Mouse (Mus musculus): ENCODE measurements around the gene Rpl9-ps1. TPM values are rescaled to one million over a fixed set of nuclear protein-coding genes. Genes with fewer than 3 reads are reported as not detected.

The Rpl9-ps1 gene
- polyA plus RNA-seq, 1 experiment from 2014 or later, result not detected

DNA sequence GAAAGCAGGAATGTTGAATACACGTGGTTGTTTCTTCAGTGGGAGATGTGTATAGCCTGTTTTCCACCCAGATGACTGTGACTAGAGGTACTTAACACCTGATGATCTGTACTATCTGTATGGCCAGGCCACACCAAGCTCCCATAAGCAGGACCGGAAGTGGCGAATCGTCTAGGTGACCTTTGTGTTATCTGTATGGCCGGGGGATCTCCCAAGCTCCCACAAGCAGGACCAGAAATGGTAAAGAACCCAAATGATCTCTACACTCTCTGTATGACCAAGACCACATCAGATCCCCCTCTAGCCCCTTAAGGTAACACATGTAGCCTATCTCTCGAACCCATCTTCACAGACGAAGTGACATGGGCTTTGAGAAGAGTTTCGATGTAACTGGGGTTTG, 9.2 kb upstream of the Rpl9-ps1 start:
- H3K27ac ChIP-seq (ENCODE audit: low read depth, low read length), result no peak overlapping the region
- DNase-seq (ENCODE audit: low spot score) (no peak), ATAC-seq (replicated peaks; ENCODE audit: low FRiP score) (no peak)
- H3K4me3 ChIP-seq (ENCODE audit: low read depth, low read length), result no peak overlapping the region
- no peaks in the 10 kb centered on the region for H3K27me3 ChIP-seq (ENCODE audit: control insufficient read depth, insufficient read depth, low read length)
- H3K4me2 ChIP-seq (ENCODE audit: low read depth, low read length, severe bottlenecking), result no peak overlapping the region
- H3K9ac ChIP-seq (ENCODE audit: low read length), result no peak overlapping the region
- H3K36me3 ChIP-seq (ENCODE audit: control insufficient read depth, insufficient read depth, low read length), result no peaks in the 10 kb centered on the region
- WGBS, result 92% methylated on average over 8 of the region's 8 CpGs
- no peaks in the 10 kb centered on the region for H3K4me1 ChIP-seq (replicated peaks; ENCODE audit: control insufficient read depth, insufficient read depth, low read length)
- H3K9me3 ChIP-seq (ENCODE audit: control insufficient read depth, low read length), result no peaks in the 10 kb centered on the region

GRCm38 (mm10) chr11:83649305-83649841, 4.0 kb upstream of the Rpl9-ps1 start, which contains the start of gene Ccl3:
Gene Ccl3, minus strand, starts transcription at chr11:83649355.
- H3K4me3 ChIP-seq (ENCODE audit: low read depth, low read length), result no peak within 1 kb of the TSS
- H3K4me1 ChIP-seq (replicated peaks; ENCODE audit: control insufficient read depth, insufficient read depth, low read length), result no peaks in the 10 kb centered on the region
- no peak within 1 kb of the TSS for H3K4me2 ChIP-seq (ENCODE audit: low read depth, low read length, severe bottlenecking)
- no peaks in the 10 kb centered on the region for H3K36me3 ChIP-seq (ENCODE audit: control insufficient read depth, insufficient read depth, low read length)
- no peak for ATAC-seq (replicated peaks; ENCODE audit: low FRiP score)
- no peak within 1 kb of the TSS for H3K27ac ChIP-seq (ENCODE audit: low read depth, low read length)
- no peak within 1 kb of the TSS for H3K9ac ChIP-seq (ENCODE audit: low read length)
- H3K9me3 ChIP-seq (ENCODE audit: control insufficient read depth, low read length), result no peaks in the 10 kb centered on the region
- DNase-seq (ENCODE audit: low spot score), result no peak
- no peaks in the 10 kb centered on the region for H3K27me3 ChIP-seq (ENCODE audit: control insufficient read depth, insufficient read depth, low read length)
- 86% methylated on average over 8 of the region's 8 CpGs for WGBS

DNA sequence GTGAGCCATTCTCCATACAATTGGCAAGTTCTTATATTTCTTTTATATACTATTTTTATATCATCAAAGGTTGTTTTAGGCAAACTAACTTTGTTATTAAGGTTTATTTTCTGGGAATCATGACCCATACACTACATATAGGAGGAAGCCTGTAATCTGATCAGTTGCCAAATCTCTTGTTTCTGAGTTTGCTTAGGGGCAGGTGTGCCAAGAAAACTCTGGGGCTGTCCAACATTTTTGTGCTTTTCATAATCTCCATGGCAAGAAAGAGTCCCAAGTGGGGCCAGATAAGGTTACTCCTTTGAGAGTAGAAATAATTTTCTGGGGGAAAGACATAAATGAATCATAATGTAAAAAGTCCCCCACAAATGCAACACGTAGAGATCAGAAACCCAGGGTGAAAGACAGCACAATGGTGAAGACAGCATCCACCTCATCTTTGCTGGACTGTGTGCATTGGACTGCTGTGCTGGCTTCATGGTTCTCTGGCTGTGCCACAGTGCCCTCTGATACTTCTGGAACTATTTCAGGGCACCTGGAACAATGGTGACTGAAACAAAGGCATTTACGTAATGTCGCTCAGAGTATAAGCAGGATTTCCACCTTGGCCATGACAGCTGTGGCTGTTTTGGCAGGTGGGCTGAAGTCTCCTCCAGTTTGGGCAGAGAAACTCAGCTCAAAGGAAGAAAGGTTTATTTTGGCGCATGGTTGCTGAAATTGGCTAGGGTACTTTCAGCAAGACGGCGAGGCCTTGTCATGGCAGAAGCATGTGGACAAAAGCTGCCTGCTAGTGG, 1.1 kb upstream of the Rpl9-ps1 start:
- no peak overlapping the region for H3K4me3 ChIP-seq (ENCODE audit: low read depth, low read length)
- no peak overlapping the region for H3K27ac ChIP-seq (ENCODE audit: low read depth, low read length)
- no peaks in the 10 kb centered on the region for H3K4me1 ChIP-seq (replicated peaks; ENCODE audit: control insufficient read depth, insufficient read depth, low read length)
- no peak overlapping the region for H3K9ac ChIP-seq (ENCODE audit: low read length)
- H3K4me2 ChIP-seq (ENCODE audit: low read depth, low read length, severe bottlenecking), result no peak overlapping the region
- no peaks in the 10 kb centered on the region for H3K36me3 ChIP-seq (ENCODE audit: control insufficient read depth, insufficient read depth, low read length)
- no peaks in the 10 kb centered on the region for H3K27me3 ChIP-seq (ENCODE audit: control insufficient read depth, insufficient read depth, low read length)
- WGBS, result 93% methylated on average over 6 of the region's 6 CpGs
- no peaks in the 10 kb centered on the region for H3K9me3 ChIP-seq (ENCODE audit: control insufficient read depth, low read length)
- ATAC-seq (replicated peaks; ENCODE audit: low FRiP score) (no peak), DNase-seq (ENCODE audit: low spot score) (no peak)

DNA sequence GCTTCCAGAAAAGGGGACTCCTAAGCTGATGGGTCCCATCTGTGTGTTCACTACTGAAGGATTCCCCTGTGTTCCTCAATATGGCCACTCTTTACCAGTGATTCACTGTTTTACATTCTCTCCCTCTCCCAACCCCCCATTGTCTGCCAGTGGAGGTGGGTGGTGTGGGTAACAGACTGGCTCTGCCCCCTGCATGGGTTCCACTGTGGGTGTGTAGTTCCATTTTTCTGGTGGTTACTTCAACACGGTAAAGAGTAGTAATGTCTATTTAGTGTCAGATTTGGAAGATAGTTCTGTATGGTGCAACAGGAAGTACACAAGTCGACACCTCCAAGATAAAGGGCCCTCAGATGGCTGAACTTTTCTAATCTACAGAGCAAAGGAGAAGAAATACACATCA, 4.2 kb downstream of the Rpl9-ps1 start:
- H3K27me3 ChIP-seq (ENCODE audit: control insufficient read depth, insufficient read depth, low read length), result no peaks in the 10 kb centered on the region
- WGBS, result 92% methylated on average over 2 of the region's 2 CpGs
- no peak overlapping the region for H3K4me3 ChIP-seq (ENCODE audit: low read depth, low read length)
- no peaks in the 10 kb centered on the region for H3K36me3 ChIP-seq (ENCODE audit: control insufficient read depth, insufficient read depth, low read length)
- H3K27ac ChIP-seq (ENCODE audit: low read depth, low read length), result no peak overlapping the region
- no peak overlapping the region for H3K9ac ChIP-seq (ENCODE audit: low read length)
- DNase-seq (ENCODE audit: low spot score) (no peak), ATAC-seq (replicated peaks; ENCODE audit: low FRiP score) (no peak)
- no peaks in the 10 kb centered on the region for H3K4me1 ChIP-seq (replicated peaks; ENCODE audit: control insufficient read depth, insufficient read depth, low read length)
- H3K9me3 ChIP-seq (ENCODE audit: control insufficient read depth, low read length), result no peaks in the 10 kb centered on the region
- no peak overlapping the region for H3K4me2 ChIP-seq (ENCODE audit: low read depth, low read length, severe bottlenecking)

DNA sequence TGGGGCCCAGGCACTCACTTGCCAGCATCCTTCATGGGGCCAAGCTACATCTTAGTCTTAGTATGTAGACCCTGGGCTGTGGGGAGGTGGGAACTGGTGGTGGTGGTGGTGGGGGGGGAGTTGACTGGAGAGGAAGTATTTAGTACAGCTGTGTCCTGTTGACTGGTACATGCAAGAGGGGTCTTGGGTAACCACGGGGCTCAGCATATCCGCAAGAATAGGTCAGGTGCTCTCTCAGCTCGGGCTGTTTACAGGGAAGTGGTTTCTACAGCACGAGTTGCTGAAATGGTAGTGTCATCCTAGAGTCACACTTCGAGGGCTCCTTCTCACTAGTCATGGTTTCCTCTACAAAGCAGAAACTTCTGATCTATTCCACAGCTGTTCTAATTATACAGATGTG, 5.3 kb downstream of the Rpl9-ps1 start:
- DNase-seq (ENCODE audit: low spot score) (no peak), ATAC-seq (replicated peaks; ENCODE audit: low FRiP score) (no peak)
- H3K4me1 ChIP-seq (replicated peaks; ENCODE audit: control insufficient read depth, insufficient read depth, low read length), result no peaks in the 10 kb centered on the region
- no peak overlapping the region for H3K4me2 ChIP-seq (ENCODE audit: low read depth, low read length, severe bottlenecking)
- no peaks in the 10 kb centered on the region for H3K9me3 ChIP-seq (ENCODE audit: control insufficient read depth, low read length)
- H3K27me3 ChIP-seq (ENCODE audit: control insufficient read depth, insufficient read depth, low read length), result no peaks in the 10 kb centered on the region
- H3K4me3 ChIP-seq (ENCODE audit: low read depth, low read length), result no peak overlapping the region
- no peaks in the 10 kb centered on the region for H3K36me3 ChIP-seq (ENCODE audit: control insufficient read depth, insufficient read depth, low read length)
- H3K9ac ChIP-seq (ENCODE audit: low read length), result no peak overlapping the region
- 87% methylated on average over 5 of the region's 5 CpGs for WGBS
- H3K27ac ChIP-seq (ENCODE audit: low read depth, low read length), result no peak overlapping the region

DNA sequence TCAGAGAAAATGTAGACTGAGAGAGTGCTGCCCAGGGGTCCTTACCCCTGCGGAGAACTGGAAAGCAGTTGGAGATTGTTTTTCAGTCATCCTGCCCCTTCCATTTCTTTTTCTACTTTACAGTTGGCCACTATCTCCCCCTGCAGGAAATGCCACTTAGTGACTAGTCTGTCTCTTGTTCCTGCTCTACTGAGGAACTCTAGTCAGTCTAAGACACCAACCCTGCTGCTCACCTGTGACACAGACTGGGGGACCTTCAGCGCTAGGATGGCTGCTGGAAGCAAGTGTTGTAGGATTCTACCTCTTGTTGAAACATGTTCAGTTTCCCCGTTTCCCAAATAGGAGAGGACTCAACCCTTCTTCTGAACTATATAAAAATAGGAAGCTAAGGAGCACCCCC, 5.9 kb downstream of the Rpl9-ps1 start:
- Histone ChIP-seq H3K9ac (ENCODE audit: low read length) (no peak overlapping the region), H3K9me3 (ENCODE audit: control insufficient read depth, low read length) (no peaks in the 10 kb centered on the region), H3K4me3 (ENCODE audit: low read depth, low read length) (no peak overlapping the region), H3K36me3 (ENCODE audit: control insufficient read depth, insufficient read depth, low read length) (no peaks in the 10 kb centered on the region), H3K27ac (ENCODE audit: low read depth, low read length) (no peak overlapping the region), H3K4me2 (ENCODE audit: low read depth, low read length, severe bottlenecking) (no peak overlapping the region), H3K27me3 (ENCODE audit: control insufficient read depth, insufficient read depth, low read length) (no peaks in the 10 kb centered on the region), H3K4me1 (replicated peaks; ENCODE audit: control insufficient read depth, insufficient read depth, low read length) (no peaks in the 10 kb centered on the region)
- no peak for DNase-seq (ENCODE audit: low spot score)
- WGBS, result 61% methylated on average over 3 of the region's 3 CpGs
- ATAC-seq (replicated peaks; ENCODE audit: low FRiP score), result no peak

- no peak overlapping the region for H3K27ac ChIP-seq (ENCODE audit: low read depth, low read length)
- WGBS, result 60% methylated on average over 2 of the region's 2 CpGs
- ATAC-seq (replicated peaks; ENCODE audit: low FRiP score), result no peak
Observed at GRCm38 (mm10) chr11:83638934-83639333, 6.5 kb downstream of the Rpl9-ps1 start.

GRCm38 (mm10) chr11:83636742-83637235, 8.6 kb downstream of the Rpl9-ps1 start:
- H3K4me1 ChIP-seq (replicated peaks; ENCODE audit: control insufficient read depth, insufficient read depth, low read length), result no peaks in the 10 kb centered on the region
- DNase-seq (ENCODE audit: low spot score), result no peak
- no peak overlapping the region for H3K4me2 ChIP-seq (ENCODE audit: low read depth, low read length, severe bottlenecking)
- H3K9me3 ChIP-seq (ENCODE audit: control insufficient read depth, low read length), result no peaks in the 10 kb centered on the region
- ATAC-seq (replicated peaks; ENCODE audit: low FRiP score), result no peak
- H3K9ac ChIP-seq (ENCODE audit: low read length), result no peak overlapping the region
- no peak overlapping the region for H3K27ac ChIP-seq (ENCODE audit: low read depth, low read length)
- no peaks in the 10 kb centered on the region for H3K36me3 ChIP-seq (ENCODE audit: control insufficient read depth, insufficient read depth, low read length)
- H3K4me3 ChIP-seq (ENCODE audit: low read depth, low read length), result no peak overlapping the region
- H3K27me3 ChIP-seq (ENCODE audit: control insufficient read depth, insufficient read depth, low read length), result no peaks in the 10 kb centered on the region
- WGBS, result 75% methylated on average over 1 of the region's 1 CpGs

More at GRCm38 (mm10) chr11:83638934-83639333, 6.5 kb downstream of the Rpl9-ps1 start:
- no peaks in the 10 kb centered on the region for H3K4me1 ChIP-seq (replicated peaks; ENCODE audit: control insufficient read depth, insufficient read depth, low read length)
- no peak overlapping the region for H3K9ac ChIP-seq (ENCODE audit: low read length)
- no peaks in the 10 kb centered on the region for H3K9me3 ChIP-seq (ENCODE audit: control insufficient read depth, low read length)
- no peaks in the 10 kb centered on the region for H3K27me3 ChIP-seq (ENCODE audit: control insufficient read depth, insufficient read depth, low read length)
- H3K4me3 ChIP-seq (ENCODE audit: low read depth, low read length), result no peak overlapping the region
- no peaks in the 10 kb centered on the region for H3K36me3 ChIP-seq (ENCODE audit: control insufficient read depth, insufficient read depth, low read length)
- no peak for DNase-seq (ENCODE audit: low spot score)
- no peak overlapping the region for H3K4me2 ChIP-seq (ENCODE audit: low read depth, low read length, severe bottlenecking)

GRCm38 (mm10) chr11:83634898-83635297, 10.5 kb downstream of the Rpl9-ps1 start:
- H3K9ac ChIP-seq (ENCODE audit: low read length), result no peak overlapping the region
- no peaks in the 10 kb centered on the region for H3K27me3 ChIP-seq (ENCODE audit: control insufficient read depth, insufficient read depth, low read length)
- H3K36me3 ChIP-seq (ENCODE audit: control insufficient read depth, insufficient read depth, low read length), result no peaks in the 10 kb centered on the region
- H3K4me2 ChIP-seq (ENCODE audit: low read depth, low read length, severe bottlenecking), result no peak overlapping the region
- ATAC-seq (replicated peaks; ENCODE audit: low FRiP score) (no peak), DNase-seq (ENCODE audit: low spot score) (no peak)
- H3K27ac ChIP-seq (ENCODE audit: low read depth, low read length), result no peak overlapping the region
- H3K4me3 ChIP-seq (ENCODE audit: low read depth, low read length), result no peak overlapping the region
- H3K9me3 ChIP-seq (ENCODE audit: control insufficient read depth, low read length), result no peaks in the 10 kb centered on the region
- H3K4me1 ChIP-seq (replicated peaks; ENCODE audit: control insufficient read depth, insufficient read depth, low read length), result no peaks in the 10 kb centered on the region
- 89% methylated on average over 2 of the region's 2 CpGs for WGBS
